Mouse (Mus musculus): Measurements from ENCODE around the gene Lef1.

The Lef1 gene

DNA sequence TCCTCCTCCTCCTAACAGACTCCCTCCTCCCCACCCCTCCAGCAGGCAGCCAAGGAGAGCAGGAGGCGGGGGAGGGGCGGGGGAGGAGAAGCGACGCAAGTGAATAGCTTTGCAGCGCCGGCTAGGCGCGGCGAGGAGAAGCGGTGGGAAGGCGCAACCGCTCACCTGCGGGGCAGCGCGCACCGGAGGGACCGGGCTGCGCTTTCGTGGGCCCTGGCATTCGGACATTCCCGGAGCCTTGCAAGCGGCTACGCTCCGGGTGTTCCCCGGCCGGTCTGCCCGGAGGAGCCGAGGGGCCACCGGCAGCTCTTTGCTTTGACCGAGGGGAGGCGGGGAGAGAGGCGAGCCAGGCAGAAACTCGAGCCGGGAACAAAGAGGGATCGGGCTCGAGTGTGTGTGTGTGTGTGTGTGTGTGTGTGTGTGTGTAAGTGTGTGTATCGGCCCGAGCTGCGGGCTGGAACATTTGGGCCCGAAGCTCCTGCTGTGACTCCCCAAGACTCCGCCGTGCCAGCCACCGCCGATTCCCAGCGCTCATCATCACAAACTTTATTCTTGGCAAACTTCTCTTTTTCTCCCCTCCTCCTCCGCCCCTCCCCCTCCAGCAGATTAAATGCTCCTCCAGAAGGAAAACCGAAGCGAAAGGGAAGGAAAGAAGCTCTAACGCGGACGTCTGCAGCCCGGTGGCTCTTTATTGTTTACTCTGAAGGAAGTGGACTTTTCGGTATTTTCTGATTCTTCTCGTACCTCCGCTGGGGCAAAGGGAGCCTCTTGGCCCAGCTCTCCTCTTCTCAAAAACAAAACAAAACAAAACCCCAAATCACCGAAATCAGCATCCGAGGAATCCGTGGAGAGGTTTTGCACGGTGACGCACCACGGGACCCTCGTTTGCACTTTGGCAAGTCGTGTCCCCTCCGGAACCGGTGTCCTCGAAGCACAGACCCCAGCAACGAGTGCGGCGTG, at the start of gene Lef1:
Gene Lef1 (plus strand): TSS at position 281 of the 960 bp plus-strand sequence.
- DNase-seq: no peak

GRCm38 (mm10) chr3:131065001-131065400, 45.3 kb upstream of the Lef1 start:
- DNase-seq: no peak

DNA sequence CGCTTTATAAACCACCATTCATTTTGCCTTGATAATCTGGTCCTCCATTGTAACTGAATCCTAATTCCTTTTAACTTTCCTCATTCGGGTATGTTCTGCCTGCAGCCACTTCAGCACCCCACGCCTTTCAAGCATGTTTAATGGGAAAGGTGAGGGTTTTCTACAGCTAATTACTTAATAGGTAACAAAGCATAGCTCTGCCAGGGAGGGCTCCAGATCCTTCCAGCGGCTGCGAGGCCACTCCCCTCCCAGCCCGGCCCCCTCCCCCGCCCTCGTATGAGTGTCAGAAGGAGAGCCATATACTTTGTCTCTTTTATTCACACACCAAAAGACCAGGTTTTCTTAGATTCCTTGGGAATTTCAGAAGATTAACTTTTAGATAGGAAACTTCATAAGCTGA, 44.1 kb upstream of the Lef1 start:
- no peak for DNase-seq

GRCm38 (mm10) chr3:131068000-131068399, 42.3 kb upstream of the Lef1 start:
- DNase-seq: no peak

DNA sequence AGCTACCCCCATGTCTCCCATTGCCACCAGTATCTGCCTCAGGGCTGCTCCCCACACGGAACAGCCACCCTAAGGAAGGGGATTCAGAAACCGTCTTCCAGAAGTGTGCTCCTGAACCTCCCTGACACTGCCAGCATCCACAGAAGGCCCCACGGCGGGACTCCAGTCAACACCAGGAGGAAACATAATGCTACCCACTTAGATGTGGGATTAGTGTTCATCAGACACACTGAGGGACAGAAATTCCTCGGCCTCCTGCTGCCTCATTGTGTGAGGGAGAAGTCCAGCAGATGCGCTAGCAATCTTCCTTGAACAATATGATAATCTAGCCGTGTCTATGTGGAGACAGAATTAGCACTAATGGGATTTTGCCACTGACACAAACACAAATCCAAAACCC, 40.1 kb upstream of the Lef1 start:
- DNase-seq: no peak

DNA sequence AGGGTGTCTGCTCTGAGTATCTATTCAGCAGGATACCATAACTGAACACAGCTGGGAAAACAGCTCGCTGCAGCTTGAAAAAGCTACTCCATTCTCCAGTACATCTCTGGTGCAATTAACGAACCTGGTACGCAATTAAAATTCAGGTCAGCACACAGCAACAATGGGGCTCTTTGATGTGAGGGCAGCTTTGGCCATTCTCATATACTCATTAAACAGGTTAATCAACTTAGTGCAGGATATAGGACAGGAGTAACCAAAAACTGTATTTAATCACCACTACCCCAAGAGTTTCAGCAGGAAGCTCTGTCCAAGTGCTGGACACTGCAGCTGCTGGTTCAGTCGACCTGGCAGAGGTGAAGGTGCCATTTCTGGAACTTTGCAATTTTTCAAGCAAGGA, 37.6 kb upstream of the Lef1 start:
- no peak for DNase-seq

GRCm38 (mm10) chr3:131073946-131074345, 36.3 kb upstream of the Lef1 start:
- DNase-seq: no peak

DNA sequence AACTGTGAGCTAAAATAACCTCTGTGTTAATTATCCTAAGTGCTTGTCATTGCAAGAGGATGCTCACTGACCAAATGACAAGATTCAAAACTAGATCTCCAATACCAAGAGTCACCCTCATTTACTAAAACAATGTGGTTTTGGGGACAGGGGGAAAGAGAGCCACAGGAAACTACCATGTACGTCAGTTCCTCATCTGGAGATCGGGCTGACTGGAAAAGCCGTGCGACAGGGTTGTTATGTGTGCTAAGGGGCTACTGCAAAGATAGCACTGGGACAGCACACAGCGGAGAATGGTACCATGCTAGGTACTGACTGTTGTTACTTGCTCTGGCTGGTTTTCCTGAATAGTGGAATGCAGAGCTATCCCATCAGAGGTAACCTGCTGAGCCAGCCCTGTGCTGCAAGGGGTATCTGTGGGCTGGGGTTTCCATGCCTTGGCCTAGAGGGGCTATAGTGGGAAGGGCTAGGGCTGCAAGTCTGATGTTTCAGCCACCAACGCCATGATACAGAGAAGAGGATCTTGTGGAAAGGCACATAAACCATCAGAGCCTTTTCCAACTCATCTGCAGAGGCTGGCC, 32.1 kb upstream of the Lef1 start:
- no peak for DNase-seq

DNA sequence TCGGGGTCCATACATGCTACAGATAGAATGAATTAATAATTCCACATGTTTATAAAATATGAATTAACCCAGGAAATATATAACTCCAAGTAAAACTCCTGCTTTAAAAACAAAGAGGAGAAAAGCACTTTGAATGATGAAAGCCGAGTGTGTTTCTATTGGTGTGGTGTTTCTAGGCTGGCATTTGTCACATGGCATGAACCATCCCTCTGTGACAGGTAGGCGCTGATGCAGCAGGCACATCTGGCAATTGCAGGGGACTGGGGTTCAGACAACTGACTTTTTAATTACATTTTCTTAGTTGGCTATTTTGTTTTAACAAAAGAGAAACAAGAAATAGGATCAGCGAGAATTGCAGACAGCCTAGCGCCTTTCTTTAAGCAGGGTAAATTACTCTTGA, 31.6 kb upstream of the Lef1 start:
- no peak for DNase-seq

GRCm38 (mm10) chr3:131083722-131084121, 26.5 kb upstream of the Lef1 start:
- DNase-seq: no peak

- DNase-seq: no peak
Observed at GRCm38 (mm10) chr3:131084718-131085561, 25.3 kb upstream of the Lef1 start.

- no peak for DNase-seq
Observed at GRCm38 (mm10) chr3:131085978-131086377, 24.3 kb upstream of the Lef1 start.

DNA sequence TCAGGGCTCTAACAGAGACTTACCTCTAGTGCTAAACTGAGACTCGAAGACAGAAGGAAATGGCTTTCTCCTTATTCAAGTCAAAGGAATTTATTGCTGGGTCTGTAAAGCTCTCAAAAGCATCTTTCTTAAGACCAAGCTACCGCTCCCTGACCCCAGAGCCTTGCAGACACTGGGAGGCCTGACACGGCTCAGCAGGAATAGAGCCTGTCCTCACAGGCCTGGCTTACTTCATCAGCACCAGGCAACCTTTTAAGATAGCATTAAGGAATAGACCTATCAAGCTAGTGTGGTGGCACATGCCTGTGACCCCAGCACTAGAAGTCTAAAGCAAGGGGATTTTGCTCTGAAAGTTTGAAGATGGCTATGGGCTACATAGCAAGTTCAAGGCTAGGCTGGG, 20.6 kb upstream of the Lef1 start:
- DNase-seq: no peak

DNA sequence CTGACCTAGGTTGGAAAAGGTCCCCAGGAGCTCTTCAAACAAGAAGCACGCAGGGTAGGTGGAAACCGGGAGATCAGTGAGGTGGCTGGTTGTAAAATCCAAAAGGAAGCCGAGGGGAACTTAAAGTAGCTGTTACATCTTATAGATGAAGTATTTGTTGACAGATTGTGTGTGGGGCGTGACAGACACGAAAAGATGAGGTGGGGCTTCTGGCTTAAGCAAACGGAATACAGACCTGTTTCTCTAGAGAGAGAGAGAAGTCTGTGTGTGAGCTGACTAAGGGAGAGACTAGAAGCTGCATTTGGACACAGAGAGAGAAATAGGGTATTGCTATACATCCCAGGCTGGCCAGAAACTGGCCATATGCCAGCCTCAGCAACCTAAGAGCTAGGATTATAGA, 18.2 kb upstream of the Lef1 start:
- no peak for DNase-seq

- DNase-seq: no peak
Observed at GRCm38 (mm10) chr3:131093736-131094135, 16.5 kb upstream of the Lef1 start.

GRCm38 (mm10) chr3:131096105-131096504, 14.2 kb upstream of the Lef1 start:
- no peak for DNase-seq

DNA sequence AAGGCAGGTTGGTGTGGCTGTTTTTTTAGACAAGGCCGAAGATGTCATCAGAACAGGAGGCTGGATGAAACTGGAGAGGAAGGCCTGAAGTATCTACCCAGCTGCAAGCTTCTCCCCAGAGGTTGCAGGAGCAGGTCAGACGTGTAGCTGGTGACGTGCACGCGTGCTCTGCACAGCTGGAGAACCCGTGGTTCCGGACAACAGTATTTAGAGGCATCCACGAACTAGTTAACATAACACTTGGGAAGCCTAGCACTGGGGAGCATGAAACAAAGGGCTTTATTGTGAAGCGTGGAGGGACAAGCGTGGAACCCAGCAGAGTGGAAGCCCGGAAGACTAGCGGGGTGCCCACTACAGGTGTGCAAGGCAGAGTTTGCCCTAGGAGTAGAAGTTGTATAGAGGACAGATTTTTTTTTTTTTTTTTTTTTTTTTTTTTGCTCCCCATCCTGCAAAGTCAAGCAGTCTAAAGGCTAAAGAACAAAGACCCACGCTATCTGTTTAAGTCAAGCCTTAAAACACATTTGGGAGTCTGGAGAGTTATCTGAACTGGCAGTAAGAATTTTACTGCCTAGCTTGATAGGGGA, 8.0 kb upstream of the Lef1 start:
- DNase-seq: no peak

GRCm38 (mm10) chr3:131105362-131105761, 4.9 kb upstream of the Lef1 start:
- no peak for DNase-seq

- DNase-seq: no peak
Observed at GRCm38 (mm10) chr3:131105940-131106401, 4.3 kb upstream of the Lef1 start.

GRCm38 (mm10) chr3:131106451-131107291, 3.6 kb upstream of the Lef1 start:
- no peak for DNase-seq

DNA sequence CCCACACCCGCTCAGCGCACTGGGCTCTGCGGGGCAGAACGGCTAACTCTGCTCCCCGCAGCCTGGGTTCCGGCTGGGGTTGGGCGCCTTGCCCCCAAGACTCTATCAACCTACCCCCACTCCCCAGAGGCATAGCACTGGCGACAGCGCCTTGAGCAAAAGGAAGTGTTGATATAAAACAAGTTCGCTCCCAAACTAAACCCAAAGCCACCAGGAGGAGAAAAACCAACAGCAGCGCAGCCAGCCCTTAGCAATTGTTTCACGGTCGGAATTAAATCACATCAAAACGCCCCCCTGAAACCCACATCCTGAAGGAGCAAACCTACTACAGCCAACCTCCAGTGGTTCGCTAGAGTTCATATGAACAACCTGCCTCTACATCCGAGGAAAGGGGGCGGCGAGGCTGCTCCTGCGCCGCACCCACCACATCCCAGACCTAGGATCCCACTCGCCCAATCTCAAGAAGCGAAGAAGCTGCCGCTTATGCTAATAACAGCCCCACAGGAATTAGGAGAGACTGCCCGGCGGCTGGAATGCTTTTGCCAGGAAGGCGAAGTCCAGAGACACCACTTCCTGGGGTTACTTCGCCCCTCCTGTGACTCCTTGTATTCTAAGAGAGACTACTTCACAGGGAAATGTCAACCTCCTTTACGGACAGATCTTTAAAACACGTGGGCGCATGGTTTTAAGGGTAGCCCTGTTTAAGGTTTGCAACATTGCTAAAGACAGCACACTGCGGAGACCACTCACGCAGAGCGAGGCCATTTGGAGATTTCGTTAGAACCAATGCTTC, 2.8 kb upstream of the Lef1 start:
- no peak for DNase-seq

Data from cerebellum, adult 9-10 months (tissue).